Mouse (Mus musculus): Measurements from ENCODE around the gene Mlxip. TPM values are rescaled to one million over a fixed set of nuclear protein-coding genes. Genes with fewer than 3 reads are reported as not detected.

Mlxip gene
- total RNA-seq, 2 experiments from 2014 or later: 48.5 to 59.9 TPM

GRCm38 (mm10) chr5:123377120-123377955, 17.3 kb upstream of the Mlxip start:
- DNase-seq: peak; percentile 77
- intact Hi-C loops (cut with DNase I; ENCODE audit: low total_unique reads): loop anchor here (2.0 kb wide), 1 partner anchor 59 kb away; no protein-coding TSS in a partner anchor

GRCm38 (mm10) chr5:123378712-123379111, 15.9 kb upstream of the Mlxip start:
- DNase-seq: no peak
- intact Hi-C loops (cut with DNase I; ENCODE audit: low total_unique reads): no loop called here

GRCm38 (mm10) chr5:123379504-123379931, 15.1 kb upstream of the Mlxip start:
- DNase-seq: no peak
- intact Hi-C loops (cut with DNase I; ENCODE audit: low total_unique reads): no loop called here

- intact Hi-C loops (cut with DNase I; ENCODE audit: low total_unique reads): no loop called here
- DNase-seq: no peak
Observed at GRCm38 (mm10) chr5:123381968-123382367, 12.6 kb upstream of the Mlxip start.

GRCm38 (mm10) chr5:123382686-123383085, 11.9 kb upstream of the Mlxip start:
- DNase-seq: no peak
- intact Hi-C loops (cut with DNase I; ENCODE audit: low total_unique reads): no loop called here

DNA sequence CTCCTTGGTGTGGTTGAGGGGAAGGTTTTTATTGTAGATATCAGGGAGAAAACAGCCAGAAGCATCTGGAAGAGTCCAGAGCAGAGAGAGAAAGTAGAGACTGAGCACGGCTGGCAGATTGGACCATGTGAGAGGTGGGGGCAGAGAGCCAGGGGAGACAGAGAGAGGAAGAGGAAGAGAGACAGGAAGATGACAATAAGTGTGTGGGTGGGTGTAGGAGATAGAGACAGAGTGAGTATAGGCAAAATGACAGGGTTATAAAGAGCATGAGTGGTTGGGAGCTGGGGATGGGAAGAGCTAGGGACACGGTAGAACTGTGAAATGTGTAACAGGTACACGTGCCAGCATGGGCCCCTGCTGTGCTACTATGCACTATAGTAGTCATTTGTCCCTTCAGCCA, 6.1 kb upstream of the Mlxip start:
- intact Hi-C loops (cut with DNase I; ENCODE audit: low total_unique reads): no loop called here
- DNase-seq: no peak

DNA sequence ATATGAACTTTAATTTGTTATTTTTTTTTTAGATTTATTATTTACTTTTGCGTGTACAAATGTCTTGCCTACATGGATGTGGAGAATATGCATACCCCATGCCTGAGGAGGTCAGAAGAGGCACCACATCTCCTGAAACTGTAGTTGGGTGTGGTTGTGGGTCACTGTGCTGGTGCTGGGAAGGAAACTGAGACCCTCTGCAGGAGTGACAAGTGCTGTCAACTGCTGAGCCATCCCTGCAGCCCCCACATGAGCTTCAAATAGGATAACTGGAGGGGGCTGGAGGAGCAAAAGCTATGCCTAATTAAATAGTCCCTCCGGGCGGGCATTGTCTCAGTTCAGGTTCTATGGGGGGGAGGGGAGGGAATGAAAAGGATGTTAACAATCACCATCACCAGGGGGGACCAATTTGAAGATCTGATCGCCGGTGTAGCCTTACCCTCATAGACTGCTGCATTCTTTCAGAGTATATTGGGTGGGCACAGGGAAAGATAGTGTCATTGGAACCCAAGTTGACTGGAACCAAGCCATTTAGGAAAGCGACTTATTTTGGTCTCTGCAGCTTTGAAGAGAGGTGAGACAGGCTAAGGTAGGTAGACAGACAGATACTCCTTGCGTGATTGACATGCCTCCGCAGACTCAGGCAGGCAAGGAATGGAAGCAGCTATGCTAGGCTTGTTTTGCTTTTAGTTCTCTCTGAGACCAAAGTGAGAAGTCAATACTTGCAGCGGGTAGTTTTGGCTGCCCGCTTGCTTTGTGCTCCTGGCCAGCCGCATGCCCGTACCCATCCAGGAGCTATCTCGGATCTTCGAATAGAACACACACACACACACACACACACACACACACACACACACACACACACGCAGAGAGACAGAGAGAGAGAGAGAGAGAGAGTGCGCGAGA, 3.8 kb upstream of the Mlxip start:
- DNase-seq: no peak
- intact Hi-C loops (cut with DNase I; ENCODE audit: low total_unique reads): no loop called here

- no peak for DNase-seq
- intact Hi-C loops (cut with DNase I; ENCODE audit: low total_unique reads): no loop called here
Observed at GRCm38 (mm10) chr5:123391442-123391809, 3.2 kb upstream of the Mlxip start.

DNA sequence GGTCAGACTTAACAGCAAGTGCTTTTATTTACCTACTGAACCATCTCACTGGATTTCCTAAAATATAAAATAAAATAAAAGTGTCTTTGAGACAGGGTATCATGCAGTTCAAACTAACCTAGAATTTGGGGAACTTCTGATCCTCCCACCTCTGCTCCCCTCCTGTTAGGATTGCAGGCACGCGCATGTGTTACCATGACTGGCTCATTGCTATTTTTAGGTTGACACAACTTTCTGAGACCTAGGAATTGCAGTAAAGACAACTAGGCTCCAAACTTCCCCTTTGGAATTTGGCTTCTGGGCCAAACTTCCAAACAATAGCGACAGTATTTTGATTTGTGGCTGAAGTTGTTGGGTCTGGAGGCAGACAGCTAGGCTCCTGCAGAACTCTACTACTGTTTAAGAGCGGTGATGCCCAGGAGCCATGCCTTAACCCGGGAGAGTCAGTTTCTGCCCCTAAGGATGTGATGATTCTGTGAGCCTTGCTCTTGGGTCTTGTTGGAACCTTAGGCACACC, 754 bp upstream of the Mlxip start:
- intact Hi-C loops (cut with DNase I; ENCODE audit: low total_unique reads): no loop called here
- DNase-seq: no peak

- intact Hi-C loops (cut with DNase I; ENCODE audit: low total_unique reads): no loop called here
- DNase-seq: no peak
Observed at GRCm38 (mm10) chr5:123394957-123395881, 621 bp downstream of the Mlxip start.

DNA sequence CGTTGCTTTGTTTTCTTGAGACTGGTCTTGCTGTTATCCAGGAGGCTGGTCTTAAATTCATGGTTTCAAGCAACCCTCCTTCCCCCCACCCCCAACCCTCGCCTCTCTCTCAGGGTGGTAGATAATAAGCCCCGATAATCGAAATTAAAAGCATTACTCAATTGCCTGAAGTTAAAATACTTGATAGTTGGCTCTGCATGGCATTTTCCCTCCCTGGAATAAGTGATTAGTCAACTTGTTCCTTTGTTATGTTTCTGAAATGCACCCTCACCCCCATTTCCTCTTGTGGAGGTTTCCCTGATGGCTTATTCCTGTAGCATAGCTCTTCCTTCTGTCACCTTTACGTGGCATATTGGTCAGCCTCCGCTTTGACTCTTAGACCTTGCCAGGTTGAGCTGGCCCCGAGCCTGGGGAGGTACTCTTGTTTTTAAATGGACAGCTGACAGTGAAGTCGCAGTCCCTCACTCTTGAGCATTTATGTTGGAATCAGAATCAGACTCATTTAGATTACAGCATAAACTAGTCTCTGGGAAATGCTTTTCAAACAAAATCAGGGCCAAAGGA, 2.4 kb downstream of the Mlxip start:
- intact Hi-C loops (cut with DNase I; ENCODE audit: low total_unique reads): no loop called here
- DNase-seq: no peak

DNA sequence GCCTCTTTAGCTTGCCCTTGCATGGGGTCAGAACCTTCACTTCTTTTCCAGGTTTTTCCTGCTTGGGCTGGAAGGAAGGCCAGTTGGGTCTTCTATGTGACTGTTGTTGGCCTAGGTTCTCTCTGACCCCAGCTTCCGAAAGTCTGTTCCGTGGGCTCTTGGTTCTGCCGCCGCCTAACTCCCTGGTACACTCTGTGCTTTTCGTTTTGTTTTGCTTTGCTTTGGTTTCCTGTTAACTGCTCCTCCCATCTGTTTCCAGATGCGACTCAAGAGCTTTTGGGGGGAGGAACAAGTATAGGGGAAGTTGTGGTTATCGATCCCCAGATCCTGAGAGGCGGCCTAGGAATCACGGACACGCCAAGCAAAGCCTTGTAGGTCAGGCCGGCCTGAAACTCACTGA, 3.2 kb downstream of the Mlxip start:
- intact Hi-C loops (cut with DNase I; ENCODE audit: low total_unique reads): no loop called here
- no peak for DNase-seq

- intact Hi-C loops (cut with DNase I; ENCODE audit: low total_unique reads): no loop called here
- DNase-seq: no peak
Observed at GRCm38 (mm10) chr5:123398856-123399498, 4.4 kb downstream of the Mlxip start.

DNA sequence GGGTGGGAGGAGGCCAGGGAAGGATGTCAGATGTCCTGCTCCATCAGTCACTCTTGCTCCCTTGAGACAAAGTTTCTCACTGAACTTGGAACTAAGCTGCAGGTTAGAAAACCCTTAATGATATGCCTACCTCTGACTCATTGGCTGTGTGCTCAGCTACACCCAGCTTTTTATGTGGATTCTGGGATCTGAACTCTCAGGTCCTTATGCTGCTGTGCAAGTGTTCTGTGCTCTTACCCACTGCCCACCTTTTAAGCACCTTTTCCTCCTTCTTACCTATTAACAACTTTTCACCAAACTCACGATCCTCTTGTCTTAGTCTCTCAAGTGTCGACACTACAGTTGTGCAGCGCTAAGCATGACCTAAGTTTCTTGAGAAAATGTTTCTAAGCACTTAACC, 9.9 kb downstream of the Mlxip start:
- intact Hi-C loops (cut with DNase I; ENCODE audit: low total_unique reads): no loop called here
- DNase-seq: no peak

DNA sequence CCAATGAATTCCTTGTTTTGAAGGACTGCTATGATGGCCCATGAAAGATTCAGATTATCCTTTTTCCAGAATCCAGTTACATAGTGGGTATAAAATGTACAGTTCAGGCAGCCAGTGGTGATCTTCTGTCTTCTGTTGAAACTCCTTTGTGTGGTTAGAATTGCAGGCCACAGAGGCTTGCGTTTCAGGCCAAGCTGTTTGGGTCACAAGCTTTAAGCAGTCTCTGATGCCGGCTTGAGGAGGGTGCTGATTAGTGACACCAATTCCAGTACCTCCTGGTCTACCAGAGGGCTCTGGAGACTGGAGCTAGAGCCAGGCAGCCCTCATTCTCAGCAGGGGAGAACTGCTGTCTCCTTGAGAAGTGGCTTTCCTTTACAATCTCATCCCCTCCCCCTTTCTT, 12.4 kb downstream of the Mlxip start:
- DNase-seq: no peak
- intact Hi-C loops (cut with DNase I; ENCODE audit: low total_unique reads): no loop called here

DNA sequence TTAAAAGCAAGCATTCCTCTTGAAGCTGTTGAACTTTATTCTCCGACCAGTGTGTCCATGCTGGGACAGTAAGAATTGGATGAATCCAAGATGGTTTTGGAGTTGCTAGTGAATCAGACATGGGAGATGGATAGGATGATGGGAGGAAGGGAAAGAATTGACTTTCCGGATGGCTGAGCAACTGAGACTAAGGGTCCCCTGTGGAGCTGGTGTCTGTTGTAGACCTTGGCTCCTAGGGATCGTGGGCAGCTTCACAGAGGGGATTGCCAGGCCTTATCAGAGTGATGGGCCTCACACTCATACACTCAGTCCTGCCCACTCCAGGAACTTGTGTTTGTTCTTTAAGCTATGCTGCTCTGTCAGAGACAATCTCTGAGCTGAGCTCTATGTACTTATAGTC, 13.6 kb downstream of the Mlxip start:
- no peak for DNase-seq
- intact Hi-C loops (cut with DNase I; ENCODE audit: low total_unique reads): no loop called here

- DNase-seq: no peak
- intact Hi-C loops (cut with DNase I; ENCODE audit: low total_unique reads): no loop called here
Observed at GRCm38 (mm10) chr5:123412193-123412592, 17.6 kb downstream of the Mlxip start.

- DNase-seq: no peak
- intact Hi-C loops (cut with DNase I; ENCODE audit: low total_unique reads): no loop called here
Observed at GRCm38 (mm10) chr5:123413866-123414363, 19.3 kb downstream of the Mlxip start.

Measured in gastrocnemius, postnatal 14 days (tissue).